Mouse (Mus musculus) kidney, postnatal 0 days (tissue): ENCODE measurements around the gene Mcam. TPM values are rescaled to one million over a fixed set of nuclear protein-coding genes. Genes with fewer than 3 reads are reported as not detected.
A peak's percentile ranks its signal among the peaks of the same experiment; 100 is the strongest.

ENCODE experiments used
- ATAC-seq: fragments of 200-750 bp; cut with Nextera tagmentation; replicated peaks from 2 replicates; pipeline ENCODE4 v1.8.0; 2017; ENCODE audit warnings: low read depth, moderate number of reproducible peaks, moderate TSS enrichment, moderate library complexity; ENCODE audit not compliant: low FRiP score
- DNase-seq: peaks from one replicate; pipeline ENCODE4 v3.0.0-alpha.2; 2016; ENCODE audit warnings: low spot score
- H3K27ac ChIP-seq: fragments of 300-500 bp; sonication (generic); 2 replicates; pipeline ENCODE4 v1.5.1; 2014; ENCODE audit warnings: mild to moderate bottlenecking
- H3K27me3 ChIP-seq: fragments of 300-500 bp; sonication (generic); 2 replicates; pipeline ENCODE4 v1.6.1; 2014; ENCODE audit warnings: low read length, mixed read lengths; ENCODE audit not compliant: insufficient read depth
- H3K36me3 ChIP-seq: fragments of 300-500 bp; sonication (generic); 2 replicates; pipeline ENCODE4 v1.6.1; 2014; ENCODE audit warnings: low read length, mixed read lengths; ENCODE audit not compliant: insufficient read depth
- H3K4me1 ChIP-seq: fragments of 300-500 bp; sonication (generic); replicated peaks from 2 replicates; pipeline ENCODE4 v1.6.1; 2014; ENCODE audit warnings: antibody characterized with exemption, low read length, mixed read lengths; ENCODE audit not compliant: insufficient read depth
- H3K4me2 ChIP-seq: fragments of 300-500 bp; sonication (generic); 2 replicates; pipeline ENCODE4 v1.6.1; 2014; ENCODE audit warnings: mild to moderate bottlenecking, low read length, moderate library complexity, mixed read lengths
- H3K4me3 ChIP-seq: fragments of 300-500 bp; sonication (generic); replicated peaks from 2 replicates; pipeline ENCODE4 v1.5.1; 2014; ENCODE audit warnings: low read depth, low read length
- H3K9ac ChIP-seq: fragments of 300-500 bp; sonication (generic); 2 replicates; pipeline ENCODE4 v1.6.1; 2014; ENCODE audit warnings: low read depth, low read length
- H3K9me3 ChIP-seq: fragments of 300-500 bp; sonication (generic); replicated peaks from 2 replicates; pipeline ENCODE4 v1.6.1; 2016; ENCODE audit warnings: low read length, inconsistent platforms, mixed read lengths
- CTCF ChIP-seq: IDR thresholded peaks from 2 replicates; pipeline ENCODE4 v1.5.1; 2016; ENCODE audit warnings: antibody characterized with exemption, low read depth, mild to moderate bottlenecking, moderate library complexity
- WGBS: fragments of 180-500 bp; shearing (Covaris S2); extraction: QIAGEN DNeasy Blood & Tissue Kit; methylation state at CpG from one replicate; pipeline ENCODE4 v1.1.7; 2014; 5-methylcytosine and 5-hydroxymethylcytosine counted together
- polyA plus RNA-seq: library from polyadenylated mRNA; unstranded; fragments of >200 nt; fragmentation: Nextera tagmentation; extraction: Ambion mirVana; gene quantifications from 2 replicates; pipeline ENCODE4 v1.2.1, GENCODE M21; 2015

The Mcam gene
- polyA plus RNA-seq, 1 experiment from 2014 or later: 46.3 TPM

DNA sequence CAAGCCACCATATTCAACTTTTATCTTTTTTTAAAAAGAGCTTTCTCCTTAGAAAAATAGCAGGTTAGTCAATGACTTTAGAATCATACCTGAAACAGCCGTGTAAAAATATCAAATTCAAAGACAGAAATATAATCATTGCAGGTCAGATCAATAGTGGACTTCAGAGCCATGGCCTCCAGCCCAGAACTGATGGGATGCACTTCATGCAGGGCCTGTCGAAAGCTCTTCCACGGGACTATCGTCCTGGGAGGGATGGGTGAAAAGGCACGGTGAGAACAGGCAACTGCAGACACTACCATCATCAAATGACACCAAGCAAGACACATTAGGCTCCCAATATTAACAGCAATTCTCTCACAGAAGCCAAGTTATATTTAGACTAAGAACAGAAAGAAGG is 34.7 kb downstream of the Mcam start:
- Histone ChIP-seq H3K27me3 (no peaks in the 10 kb centered on the region), H3K27ac (no peak overlapping the region), H3K4me2 (no peak overlapping the region), H3K9ac (no peak overlapping the region), H3K4me1 (no peaks in the 10 kb centered on the region), H3K9me3 (no peaks in the 10 kb centered on the region), H3K36me3 (peaks cover 24% of the 10 kb centered on the region), H3K4me3 (no peak overlapping the region)
- no peak for DNase-seq
- ATAC-seq: no peak
- TF ChIP-seq CTCF: no peak
- WGBS: 87% methylated on average over 5 of the region's 5 CpGs

DNA sequence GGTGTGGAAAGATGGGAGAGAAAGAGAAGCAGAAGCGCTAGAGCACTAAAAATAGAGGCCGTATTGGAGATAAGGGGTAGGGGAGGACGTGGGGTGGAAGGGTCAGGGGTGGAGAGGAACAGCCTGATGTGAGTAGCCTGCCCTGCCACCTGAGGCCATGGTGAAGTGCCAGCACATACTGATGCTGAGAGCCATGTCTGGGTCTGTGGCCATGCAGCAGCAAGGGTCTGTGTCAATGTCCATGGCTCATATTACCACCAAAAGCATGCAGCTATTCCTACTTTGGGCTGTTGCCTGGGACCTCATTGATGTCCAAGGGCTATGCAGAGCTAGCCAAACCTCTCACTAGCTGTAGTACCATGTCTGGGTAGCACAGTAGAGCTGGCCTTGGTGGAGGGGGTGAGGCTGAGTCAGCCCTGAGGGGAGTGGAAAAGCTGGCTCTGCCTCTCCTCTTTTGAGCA is 36.5 kb downstream of the Mcam start:
- WGBS: 75% methylated on average over 3 of the region's 3 CpGs
- DNase-seq (no peak), ATAC-seq (no peak)
- H3K4me3 ChIP-seq: no peak overlapping the region
- no peak for TF ChIP-seq CTCF
- H3K4me2 ChIP-seq: no peak overlapping the region
- H3K27me3 ChIP-seq: no peaks in the 10 kb centered on the region
- peaks cover 16% of the 10 kb centered on the region for H3K36me3 ChIP-seq
- H3K4me1 ChIP-seq: peaks cover 3% of the 10 kb centered on the region
- no peak overlapping the region for H3K27ac ChIP-seq
- H3K9me3 ChIP-seq: no peaks in the 10 kb centered on the region
- no peak overlapping the region for H3K9ac ChIP-seq

DNA sequence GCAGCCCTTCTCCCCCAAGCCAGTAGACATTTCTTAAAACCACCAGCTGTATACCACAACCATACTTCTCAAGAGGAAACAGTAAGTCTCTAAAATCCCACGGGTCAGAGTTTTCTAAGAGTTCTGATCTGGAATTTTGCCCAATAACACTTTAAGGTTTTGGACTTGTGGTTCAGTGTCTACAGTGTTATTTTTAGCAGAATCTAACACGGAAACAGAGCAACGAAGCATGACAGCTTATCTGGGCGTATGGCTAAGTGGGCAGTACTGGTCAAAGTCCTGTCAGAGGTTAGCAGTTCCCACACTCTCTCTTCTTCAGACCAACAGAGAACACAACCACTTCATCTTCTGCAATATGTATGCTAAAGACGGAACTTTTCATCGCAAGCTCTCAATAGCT is 41.3 kb downstream of the Mcam start:
- WGBS: 17% methylated on average over 6 of the region's 6 CpGs
- H3K4me2 ChIP-seq: no peak overlapping the region
- H3K27ac ChIP-seq: no peak overlapping the region; the same call in 1 of the 2 replicates
- peak; percentile 65 for DNase-seq
- no peak overlapping the region for H3K4me3 ChIP-seq
- no peaks in the 10 kb centered on the region for H3K27me3 ChIP-seq
- no peak overlapping the region for H3K9ac ChIP-seq
- no peak for ATAC-seq
- TF ChIP-seq CTCF: no peak
- no peaks in the 10 kb centered on the region for H3K9me3 ChIP-seq
- H3K36me3 ChIP-seq: peaks cover 5% of the 10 kb centered on the region
- peaks cover 11% of the 10 kb centered on the region for H3K4me1 ChIP-seq

DNA sequence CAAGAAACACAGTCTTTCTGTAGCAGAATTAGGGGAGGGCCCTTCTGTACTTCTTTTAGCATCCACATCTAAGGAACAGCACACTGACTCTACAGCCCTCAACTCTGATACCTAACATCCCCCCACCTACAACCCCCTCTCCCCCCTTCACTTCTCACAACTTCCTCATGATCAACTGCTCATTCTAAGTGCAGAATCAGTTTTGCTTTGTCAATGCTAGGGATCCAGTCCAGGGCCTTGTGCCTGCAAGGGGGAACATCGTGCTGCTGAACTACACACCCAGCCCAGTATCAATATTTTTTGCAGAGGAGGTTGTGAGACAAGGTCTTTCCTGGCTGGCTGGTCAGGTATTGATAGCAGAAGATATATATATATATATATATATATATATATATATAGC is 41.7 kb downstream of the Mcam start:
- H3K4me3 ChIP-seq: no peak overlapping the region
- no peak overlapping the region for H3K9ac ChIP-seq
- 81% methylated on average over 1 of the region's 1 CpGs for WGBS
- H3K4me1 ChIP-seq: peaks cover 11% of the 10 kb centered on the region
- no peak overlapping the region; the same call in 1 of the 2 replicates for H3K27ac ChIP-seq
- no peaks in the 10 kb centered on the region for H3K27me3 ChIP-seq
- peaks cover 5% of the 10 kb centered on the region for H3K36me3 ChIP-seq
- H3K9me3 ChIP-seq: no peaks in the 10 kb centered on the region
- no peak overlapping the region for H3K4me2 ChIP-seq
- DNase-seq (no peak), ATAC-seq (no peak)
- no peak for TF ChIP-seq CTCF

DNA sequence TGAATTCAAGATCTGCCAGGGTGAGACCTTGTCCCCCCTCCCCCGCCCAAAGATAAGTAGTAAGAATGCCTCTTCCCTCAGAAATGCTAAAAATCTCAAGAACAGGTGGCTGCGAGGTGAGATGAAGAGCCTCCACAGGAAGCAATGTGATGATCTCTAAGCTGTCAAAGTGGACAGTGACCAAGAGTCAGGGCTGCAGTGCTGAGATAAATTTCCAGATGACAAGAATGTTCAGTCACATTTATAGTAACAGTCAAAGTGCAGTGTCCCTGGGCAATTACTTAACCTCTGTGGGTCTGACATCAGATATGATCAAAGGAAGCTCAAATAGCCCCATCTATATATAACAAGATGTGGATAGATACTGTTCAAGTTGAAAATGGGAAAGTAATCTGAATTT is 43.1 kb downstream of the Mcam start:
- no peak overlapping the region for H3K4me2 ChIP-seq
- 79% methylated on average over 2 of the region's 2 CpGs for WGBS
- no peak for TF ChIP-seq CTCF
- no peak for ATAC-seq
- H3K36me3 ChIP-seq: peaks cover 4% of the 10 kb centered on the region
- no peak overlapping the region for H3K4me3 ChIP-seq
- DNase-seq: no peak
- H3K27me3 ChIP-seq: no peaks in the 10 kb centered on the region
- H3K9me3 ChIP-seq: no peaks in the 10 kb centered on the region
- no peak overlapping the region for H3K9ac ChIP-seq
- peaks cover 11% of the 10 kb centered on the region for H3K4me1 ChIP-seq
- no peak overlapping the region for H3K27ac ChIP-seq

DNA sequence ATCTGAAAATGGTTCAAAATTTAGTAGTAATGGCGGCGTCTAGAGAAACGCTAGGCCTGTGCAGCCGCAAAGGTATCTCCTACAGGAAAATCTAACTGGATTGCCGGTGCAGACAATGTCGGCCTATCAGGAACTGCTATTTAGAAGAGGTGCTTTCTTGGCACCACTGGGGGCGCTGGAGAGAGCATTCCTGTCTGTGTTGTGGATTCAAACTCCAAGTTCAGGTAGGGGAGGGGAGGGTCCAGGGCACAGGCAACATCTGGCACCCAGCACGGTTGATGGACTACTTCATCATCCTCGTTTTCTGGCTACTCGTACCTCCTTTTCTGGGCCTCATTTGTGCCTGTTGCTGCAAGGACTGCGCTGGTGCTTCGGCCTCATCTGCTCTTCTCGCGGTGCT is 44.1 kb downstream of the Mcam start:
- H3K4me3 ChIP-seq: no peak overlapping the region
- no peaks in the 10 kb centered on the region for H3K36me3 ChIP-seq
- H3K9me3 ChIP-seq: no peaks in the 10 kb centered on the region
- peaks cover 11% of the 10 kb centered on the region for H3K4me1 ChIP-seq
- ATAC-seq: no peak
- no peaks in the 10 kb centered on the region for H3K27me3 ChIP-seq
- TF ChIP-seq CTCF: peak; percentile 33; the same call in 1 of the 2 replicates
- no peak overlapping the region for H3K9ac ChIP-seq
- 92% methylated on average over 14 of the region's 14 CpGs for WGBS
- H3K27ac ChIP-seq: no peak overlapping the region
- no peak overlapping the region for H3K4me2 ChIP-seq
- DNase-seq: no peak

DNA sequence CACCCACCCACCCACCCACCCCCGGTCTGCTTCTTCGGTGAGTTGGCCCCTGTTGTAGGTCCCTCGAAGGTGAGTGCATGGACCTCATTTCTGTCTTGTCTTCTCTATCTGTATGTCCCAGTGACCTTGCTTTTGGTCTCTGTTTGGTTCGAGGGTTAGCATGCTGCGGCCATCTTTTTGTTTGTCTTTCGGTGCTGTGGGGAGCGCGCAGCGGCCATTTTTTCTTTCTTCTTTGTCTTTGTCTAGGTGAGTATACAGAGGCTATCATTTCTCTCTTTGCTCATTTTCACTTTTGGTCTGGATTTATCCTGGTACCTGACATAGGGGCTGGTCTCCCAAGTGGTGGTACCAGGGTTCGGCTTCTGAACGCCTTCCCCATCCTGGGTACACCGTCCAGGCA is 44.5 kb downstream of the Mcam start:
- Histone ChIP-seq H3K27me3 (no peaks in the 10 kb centered on the region), H3K9me3 (no peaks in the 10 kb centered on the region), H3K4me1 (peaks cover 11% of the 10 kb centered on the region), H3K4me3 (no peak overlapping the region), H3K9ac (no peak overlapping the region), H3K4me2 (no peak overlapping the region), H3K27ac (no peak overlapping the region), H3K36me3 (no peaks in the 10 kb centered on the region)
- 97% methylated on average over 12 of the region's 12 CpGs for WGBS
- no peak for ATAC-seq
- no peak for TF ChIP-seq CTCF
- no peak for DNase-seq
